Mouse (Mus musculus): Measurements from ENCODE around the gene C2cd5. TPM values are rescaled to one million over a fixed set of nuclear protein-coding genes. Genes with fewer than 3 reads are reported as not detected.

The C2cd5 gene
- polyA plus RNA-seq, 1 experiment from 2014 or later = 51.4 TPM

- no peak overlapping the region for H3K9ac ChIP-seq
- H3K27ac ChIP-seq = no peak overlapping the region
- no peaks in the 10 kb centered on the region for H3K4me1 ChIP-seq
- no peaks in the 10 kb centered on the region for H3K27me3 ChIP-seq (replicated peaks)
- no peak for ATAC-seq (replicated peaks)
- H3K9me3 ChIP-seq = no peaks in the 10 kb centered on the region
- WGBS = 100% methylated on average over 1 of the region's 1 CpGs
- no peak overlapping the region for H3K4me2 ChIP-seq
- no peak overlapping the region for H3K4me3 ChIP-seq
- H3K36me3 ChIP-seq (replicated peaks) = peaks cover 54% of the 10 kb centered on the region
Observed at GRCm38 (mm10) chr6:143085898-143086297, 14.0 kb downstream of the C2cd5 start.

- WGBS = 92% methylated on average over 2 of the region's 2 CpGs
- Histone ChIP-seq H3K36me3 (replicated peaks) (peaks cover 45% of the 10 kb centered on the region), H3K4me3 (no peak overlapping the region), H3K27ac (no peak overlapping the region), H3K27me3 (replicated peaks) (no peaks in the 10 kb centered on the region), H3K9ac (no peak overlapping the region), H3K9me3 (no peaks in the 10 kb centered on the region), H3K4me2 (no peak overlapping the region), H3K4me1 (no peaks in the 10 kb centered on the region)
- ATAC-seq (replicated peaks) = no peak
Observed at GRCm38 (mm10) chr6:143084314-143085025, 15.5 kb downstream of the C2cd5 start.

- no peaks in the 10 kb centered on the region for H3K27me3 ChIP-seq (replicated peaks)
- H3K36me3 ChIP-seq (replicated peaks) = peaks cover 56% of the 10 kb centered on the region
- no peak overlapping the region for H3K4me2 ChIP-seq
- no peak overlapping the region for H3K27ac ChIP-seq
- no peaks in the 10 kb centered on the region for H3K9me3 ChIP-seq
- ATAC-seq (replicated peaks) = no peak
- no peaks in the 10 kb centered on the region for H3K4me1 ChIP-seq
- 88% methylated on average over 13 of the region's 13 CpGs for WGBS
- H3K4me3 ChIP-seq = no peak overlapping the region
- H3K9ac ChIP-seq = no peak overlapping the region
Observed at GRCm38 (mm10) chr6:143081479-143082106, 18.3 kb downstream of the C2cd5 start.

- Histone ChIP-seq H3K9me3 (no peaks in the 10 kb centered on the region), H3K4me1 (no peaks in the 10 kb centered on the region), H3K27ac (no peak overlapping the region), H3K4me2 (no peak overlapping the region), H3K9ac (no peak overlapping the region), H3K36me3 (replicated peaks) (peaks cover 54% of the 10 kb centered on the region), H3K4me3 (no peak overlapping the region), H3K27me3 (replicated peaks) (no peaks in the 10 kb centered on the region)
- 77% methylated on average over 7 of the region's 7 CpGs for WGBS
- no peak for ATAC-seq (replicated peaks)
Observed at GRCm38 (mm10) chr6:143080774-143081173, 19.2 kb downstream of the C2cd5 start.

- WGBS = 92% methylated on average over 4 of the region's 4 CpGs
- Histone ChIP-seq H3K9ac (no peak overlapping the region), H3K4me2 (no peak overlapping the region), H3K9me3 (no peaks in the 10 kb centered on the region), H3K4me1 (no peaks in the 10 kb centered on the region), H3K4me3 (no peak overlapping the region), H3K27me3 (replicated peaks) (no peaks in the 10 kb centered on the region), H3K27ac (no peak overlapping the region), H3K36me3 (replicated peaks) (peaks cover 61% of the 10 kb centered on the region)
- no peak for ATAC-seq (replicated peaks)
Observed at GRCm38 (mm10) chr6:143079126-143079525, 20.8 kb downstream of the C2cd5 start.

GRCm38 (mm10) chr6:143076461-143076860 is 23.5 kb downstream of the C2cd5 start:
- no peaks in the 10 kb centered on the region for H3K27me3 ChIP-seq (replicated peaks)
- 92% methylated on average over 10 of the region's 10 CpGs for WGBS
- H3K4me1 ChIP-seq = no peaks in the 10 kb centered on the region
- H3K36me3 ChIP-seq (replicated peaks) = peaks cover 46% of the 10 kb centered on the region
- H3K9ac ChIP-seq = no peak overlapping the region
- no peak overlapping the region for H3K4me3 ChIP-seq
- H3K4me2 ChIP-seq = no peak overlapping the region
- no peaks in the 10 kb centered on the region for H3K9me3 ChIP-seq
- no peak overlapping the region for H3K27ac ChIP-seq
- no peak for ATAC-seq (replicated peaks)

- no peak overlapping the region for H3K9ac ChIP-seq
- WGBS = 96% methylated on average over 1 of the region's 1 CpGs
- H3K4me3 ChIP-seq = no peak overlapping the region
- H3K27ac ChIP-seq = no peak overlapping the region
- no peak overlapping the region for H3K4me2 ChIP-seq
- peaks cover 38% of the 10 kb centered on the region for H3K36me3 ChIP-seq (replicated peaks)
- ATAC-seq (replicated peaks) = no peak
- no peaks in the 10 kb centered on the region for H3K4me1 ChIP-seq
- no peaks in the 10 kb centered on the region for H3K9me3 ChIP-seq
- no peaks in the 10 kb centered on the region for H3K27me3 ChIP-seq (replicated peaks)
Observed at GRCm38 (mm10) chr6:143073914-143074313, 26.0 kb downstream of the C2cd5 start.

- H3K4me1 ChIP-seq = no peaks in the 10 kb centered on the region
- peaks cover 33% of the 10 kb centered on the region; the same call in 1 of the 2 replicates for H3K36me3 ChIP-seq (replicated peaks)
- ATAC-seq (replicated peaks) = no peak
- WGBS = 86% methylated on average over 6 of the region's 6 CpGs
- no peaks in the 10 kb centered on the region for H3K27me3 ChIP-seq (replicated peaks)
- H3K9ac ChIP-seq = no peak overlapping the region
- H3K27ac ChIP-seq = no peak overlapping the region
- no peak overlapping the region for H3K4me2 ChIP-seq
- H3K9me3 ChIP-seq = no peaks in the 10 kb centered on the region
- no peak overlapping the region for H3K4me3 ChIP-seq
Observed at GRCm38 (mm10) chr6:143073476-143073875, 26.5 kb downstream of the C2cd5 start.

GRCm38 (mm10) chr6:143072412-143073014 is 27.4 kb downstream of the C2cd5 start:
- H3K27ac ChIP-seq = no peak overlapping the region
- peaks cover 25% of the 10 kb centered on the region; the same call in 1 of the 2 replicates for H3K36me3 ChIP-seq (replicated peaks)
- no peaks in the 10 kb centered on the region for H3K27me3 ChIP-seq (replicated peaks)
- H3K9ac ChIP-seq = no peak overlapping the region
- H3K4me2 ChIP-seq = no peak overlapping the region
- WGBS = 72% methylated on average over 8 of the region's 8 CpGs
- H3K9me3 ChIP-seq = no peaks in the 10 kb centered on the region
- H3K4me1 ChIP-seq = no peaks in the 10 kb centered on the region
- ATAC-seq (replicated peaks) = no peak
- no peak overlapping the region for H3K4me3 ChIP-seq

- no peaks in the 10 kb centered on the region for H3K9me3 ChIP-seq
- H3K4me3 ChIP-seq = no peak overlapping the region
- 80% methylated on average over 9 of the region's 9 CpGs for whole genome bisulfite sequencing
- no peak overlapping the region for H3K9ac ChIP-seq
- H3K4me2 ChIP-seq = no peak overlapping the region
- no peak for ATAC-seq (replicated peaks)
- no peaks in the 10 kb centered on the region for H3K27me3 ChIP-seq (replicated peaks)
- peaks cover 14% of the 10 kb centered on the region; the same call in 1 of the 2 replicates for H3K36me3 ChIP-seq (replicated peaks)
- H3K4me1 ChIP-seq = no peaks in the 10 kb centered on the region
- H3K27ac ChIP-seq = no peak overlapping the region
Observed at GRCm38 (mm10) chr6:143070736-143071135, 29.2 kb downstream of the C2cd5 start.

- no peak overlapping the region for H3K4me3 ChIP-seq
- H3K4me2 ChIP-seq = no peak overlapping the region
- H3K9me3 ChIP-seq = no peaks in the 10 kb centered on the region
- H3K4me1 ChIP-seq = peaks cover 3% of the 10 kb centered on the region; the same call in 1 of the 2 replicates
- no peak for ATAC-seq (replicated peaks)
- WGBS = 85% methylated on average over 5 of the region's 5 CpGs
- H3K9ac ChIP-seq = no peak overlapping the region
- peaks cover 11% of the 10 kb centered on the region; the same call in 1 of the 2 replicates for H3K36me3 ChIP-seq (replicated peaks)
- no peak overlapping the region for H3K27ac ChIP-seq
- no peaks in the 10 kb centered on the region for H3K27me3 ChIP-seq (replicated peaks)
Observed at GRCm38 (mm10) chr6:143070019-143070418, 29.9 kb downstream of the C2cd5 start.

GRCm38 (mm10) chr6:143069606-143070005 is 30.3 kb downstream of the C2cd5 start:
- H3K9ac ChIP-seq = no peak overlapping the region
- WGBS = 93% methylated on average over 8 of the region's 8 CpGs
- peaks cover 9% of the 10 kb centered on the region; the same call in 1 of the 2 replicates for H3K36me3 ChIP-seq (replicated peaks)
- H3K27ac ChIP-seq = no peak overlapping the region
- H3K9me3 ChIP-seq = no peaks in the 10 kb centered on the region
- peaks cover 3% of the 10 kb centered on the region; the same call in 1 of the 2 replicates for H3K4me1 ChIP-seq
- H3K4me3 ChIP-seq = no peak overlapping the region
- no peak for ATAC-seq (replicated peaks)
- no peak overlapping the region for H3K4me2 ChIP-seq
- no peaks in the 10 kb centered on the region for H3K27me3 ChIP-seq (replicated peaks)
